Mouse (Mus musculus): ENCODE results near the gene Drap1. TPM values are rescaled to one million over a fixed set of nuclear protein-coding genes. Genes with fewer than 3 reads are reported as not detected.
A peak's percentile ranks its signal among the peaks of the same experiment; 100 is the strongest.

The Drap1 gene
- polyA plus RNA-seq, 1 experiment: 176 TPM

GRCm38 (mm10) chr19:5455037-5455436 is 30.3 kb upstream of the Drap1 start:
- no peak overlapping the region for H3K4me3 ChIP-seq (replicated peaks; ENCODE audit: extremely low read depth, low read depth, low read length)
- no peak for TF ChIP-seq CTCF (IDR thresholded peaks at IDR 0.05; ENCODE audit: insufficient read depth, low read length)
- no peak for TF ChIP-seq POLR2A (IDR thresholded peaks at IDR 0.05; ENCODE audit: borderline replicate concordance, extremely low read depth, low read depth, low read length)
- DNase-seq: no peak
- WGBS: 46% methylated on average over 12 of the region's 12 CpGs
- H3K4me1 ChIP-seq (ENCODE audit: control insufficient read depth, insufficient read depth, low read length): peaks cover 3% of the 10 kb centered on the region; the same call in 1 of the 2 replicates

- 0 out of 2 replicates have a peak, but pooled peaks have one; percentile 2 for TF ChIP-seq CTCF (IDR thresholded peaks at IDR 0.05; ENCODE audit: insufficient read depth, low read length)
- 0 out of 2 replicates have a peak, but pooled peaks have one; percentile 11 for TF ChIP-seq POLR2A (IDR thresholded peaks at IDR 0.05; ENCODE audit: borderline replicate concordance, extremely low read depth, low read depth, low read length)
- peak; percentile 2 for DNase-seq
- H3K4me1 ChIP-seq (ENCODE audit: control insufficient read depth, insufficient read depth, low read length): peaks cover 8% of the 10 kb centered on the region
- H3K4me3 ChIP-seq (replicated peaks; ENCODE audit: extremely low read depth, low read depth, low read length): no peak overlapping the region
- WGBS: 61% methylated on average over 6 of the region's 6 CpGs
Measured at GRCm38 (mm10) chr19:5451766-5452165, 27.0 kb upstream of the Drap1 start.

- Histone ChIP-seq H3K4me1 (ENCODE audit: control insufficient read depth, insufficient read depth, low read length) (peaks cover 8% of the 10 kb centered on the region), H3K4me3 (replicated peaks; ENCODE audit: extremely low read depth, low read depth, low read length) (no peak overlapping the region)
- WGBS: 78% methylated on average over 3 of the region's 3 CpGs
- no peak for TF ChIP-seq CTCF (IDR thresholded peaks at IDR 0.05; ENCODE audit: insufficient read depth, low read length)
- no peak for TF ChIP-seq POLR2A (IDR thresholded peaks at IDR 0.05; ENCODE audit: borderline replicate concordance, extremely low read depth, low read depth, low read length)
- DNase-seq: no peak
Measured at GRCm38 (mm10) chr19:5449673-5450072, 24.9 kb upstream of the Drap1 start.

- 5% methylated on average over 36 of the region's 36 CpGs for WGBS
- Histone ChIP-seq H3K4me3 (replicated peaks; ENCODE audit: extremely low read depth, low read depth, low read length) (peak overlapping the region; percentile 4), H3K4me1 (ENCODE audit: control insufficient read depth, insufficient read depth, low read length) (peaks cover 8% of the 10 kb centered on the region)
- no peak for TF ChIP-seq POLR2A (IDR thresholded peaks at IDR 0.05; ENCODE audit: borderline replicate concordance, extremely low read depth, low read depth, low read length)
- no peak for TF ChIP-seq CTCF (IDR thresholded peaks at IDR 0.05; ENCODE audit: insufficient read depth, low read length)
- DNase-seq: peak; percentile 10
Measured at GRCm38 (mm10) chr19:5448354-5449150, 23.8 kb upstream of the Drap1 start.

- no peak for TF ChIP-seq CTCF (IDR thresholded peaks at IDR 0.05; ENCODE audit: insufficient read depth, low read length)
- H3K4me1 ChIP-seq (ENCODE audit: control insufficient read depth, insufficient read depth, low read length): peaks cover 8% of the 10 kb centered on the region
- DNase-seq: peak; percentile 80
- H3K4me3 ChIP-seq (replicated peaks; ENCODE audit: extremely low read depth, low read depth, low read length): peak within 1 kb of the TSS; percentile 63
- 1% methylated on average over 70 of the region's 70 CpGs for WGBS
Measured at GRCm38 (mm10) chr19:5447515-5448353, 23.0 kb upstream of the Drap1 start, which contains the start of gene Fosl1. TSS of gene Fosl1 (plus strand) at chr19:5447547.

- no peak for TF ChIP-seq CTCF (IDR thresholded peaks at IDR 0.05; ENCODE audit: insufficient read depth, low read length)
- no peak for TF ChIP-seq POLR2A (IDR thresholded peaks at IDR 0.05; ENCODE audit: borderline replicate concordance, extremely low read depth, low read depth, low read length)
- Histone ChIP-seq H3K4me1 (ENCODE audit: control insufficient read depth, insufficient read depth, low read length) (peaks cover 8% of the 10 kb centered on the region), H3K4me3 (replicated peaks; ENCODE audit: extremely low read depth, low read depth, low read length) (no peak overlapping the region)
- no peak for DNase-seq
- 93% methylated on average over 5 of the region's 5 CpGs for WGBS
Measured at GRCm38 (mm10) chr19:5445747-5446146, 21.0 kb upstream of the Drap1 start.

GRCm38 (mm10) chr19:5444954-5445353 is 20.2 kb upstream of the Drap1 start:
- WGBS: 50% methylated on average over 7 of the region's 7 CpGs
- H3K4me1 ChIP-seq (ENCODE audit: control insufficient read depth, insufficient read depth, low read length): peaks cover 8% of the 10 kb centered on the region
- DNase-seq: peak; percentile 1
- TF ChIP-seq CTCF (IDR thresholded peaks at IDR 0.05; ENCODE audit: insufficient read depth, low read length): no peak
- TF ChIP-seq POLR2A (IDR thresholded peaks at IDR 0.05; ENCODE audit: borderline replicate concordance, extremely low read depth, low read depth, low read length): no peak
- H3K4me3 ChIP-seq (replicated peaks; ENCODE audit: extremely low read depth, low read depth, low read length): no peak overlapping the region

- no peak for DNase-seq
- no peak for TF ChIP-seq POLR2A (IDR thresholded peaks at IDR 0.05; ENCODE audit: borderline replicate concordance, extremely low read depth, low read depth, low read length)
- TF ChIP-seq CTCF (IDR thresholded peaks at IDR 0.05; ENCODE audit: insufficient read depth, low read length): no peak
- 53% methylated on average over 9 of the region's 9 CpGs for WGBS
- peaks cover 8% of the 10 kb centered on the region for H3K4me1 ChIP-seq (ENCODE audit: control insufficient read depth, insufficient read depth, low read length)
- no peak overlapping the region for H3K4me3 ChIP-seq (replicated peaks; ENCODE audit: extremely low read depth, low read depth, low read length)
Measured at GRCm38 (mm10) chr19:5444371-5444908, 19.7 kb upstream of the Drap1 start.

GRCm38 (mm10) chr19:5433951-5434350 is 9.2 kb upstream of the Drap1 start:
- WGBS: 47% methylated on average over 7 of the region's 7 CpGs
- peaks cover 17% of the 10 kb centered on the region for H3K4me1 ChIP-seq (ENCODE audit: control insufficient read depth, insufficient read depth, low read length)
- H3K4me3 ChIP-seq (replicated peaks; ENCODE audit: extremely low read depth, low read depth, low read length): no peak overlapping the region
- no peak for TF ChIP-seq CTCF (IDR thresholded peaks at IDR 0.05; ENCODE audit: insufficient read depth, low read length)
- no peak for TF ChIP-seq POLR2A (IDR thresholded peaks at IDR 0.05; ENCODE audit: borderline replicate concordance, extremely low read depth, low read depth, low read length)
- no peak for DNase-seq

Measured in lung, adult 2 months (tissue).